Mouse (Mus musculus) layer of hippocampus, postnatal 36 days (tissue): ENCODE data around the gene Fam98c. TPM values are rescaled to one million over a fixed set of nuclear protein-coding genes. Genes with fewer than 3 reads are reported as not detected.
A peak's percentile ranks its signal among the peaks of the same experiment; 100 is the strongest.

ENCODE experiments used
- DNase-seq, 2 experiments: peaks; one replicate each; pipeline ENCODE4 v3.0.0; 2022
- total RNA-seq, 2 experiments: library from RNA; stranded (reverse); gene quantifications; 2 replicates each; pipeline ENCODE4 v1.2.3; 2021

Fam98c gene
- total RNA-seq, 2 experiments from 2014 or later, result 30.0 to 32.1 TPM

DNA sequence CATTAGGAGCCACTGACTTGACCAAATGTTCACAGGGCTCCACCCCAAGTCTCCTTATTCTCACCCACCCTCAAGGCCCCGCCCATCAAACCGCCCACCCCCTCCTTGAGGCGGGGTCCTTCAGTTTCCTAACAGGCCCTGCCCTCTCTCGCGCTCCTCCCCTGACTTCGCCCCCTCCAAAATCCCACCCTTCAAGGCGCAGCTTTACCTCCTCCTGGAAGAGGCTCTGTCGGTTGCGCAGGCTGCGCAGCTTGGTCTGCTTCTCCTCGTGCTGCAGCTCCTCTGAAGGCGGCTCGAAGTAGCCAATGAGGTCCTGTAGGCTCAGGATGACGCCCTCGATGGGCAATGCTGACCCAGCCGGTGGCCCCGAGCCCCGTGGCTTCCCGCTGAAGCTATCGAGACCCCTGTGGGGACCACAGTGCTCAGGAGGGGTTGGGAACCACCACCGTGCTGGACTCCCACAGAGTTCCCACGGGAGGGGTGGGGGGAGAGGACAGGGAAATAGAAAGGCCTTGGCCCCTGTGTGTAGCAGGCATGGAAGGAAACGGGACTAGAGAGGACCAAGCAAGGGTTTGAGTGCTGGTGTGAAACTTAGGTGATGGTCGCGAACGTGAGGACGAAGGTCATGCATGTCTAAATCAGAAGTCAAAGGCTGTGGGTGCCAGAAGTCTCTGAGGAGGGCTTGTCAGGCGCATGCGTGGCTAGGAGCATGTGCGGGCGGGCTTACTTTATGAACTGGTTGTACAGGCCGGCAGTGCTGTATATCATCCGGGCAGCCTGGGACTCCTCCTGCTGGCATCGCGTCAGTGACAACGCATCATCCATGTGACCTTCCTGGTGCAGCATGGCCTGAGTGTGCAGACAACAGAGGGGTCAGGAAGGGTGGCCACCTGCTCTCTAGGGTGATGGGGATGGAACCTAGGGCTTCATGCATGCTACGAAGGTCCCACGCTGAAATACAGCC is 46.8 kb downstream of the Fam98c start:
- peak; percentile 19 to 20 for DNase-seq

Other genes with a start within 250 kb of the Fam98c start
- gene Actn4, start 193.9 kb downstream of the Fam98c start, total RNA-seq, result 100 to 1,000 TPM; 121 to 130 TPM
- gene Eif3k, start 174.4 kb downstream of the Fam98c start, total RNA-seq, result 100 to 1,000 TPM; 190 to 196 TPM
- gene Map4k1, start 174.2 kb downstream of the Fam98c start, total RNA-seq, result 1 to 10 TPM; 1.7 to 1.9 TPM
- gene Ryr1, start 31.1 kb downstream of the Fam98c start, total RNA-seq, result 10 to 100 TPM; 13.9 to 17.7 TPM
- gene Rasgrp4, start 21.4 kb downstream of the Fam98c start, total RNA-seq, result 1 to 10 TPM; 1.1 to 1.7 TPM
- under 1 TPM; 0.76 to 0.77 TPM for gene Ggn, start 14.0 kb upstream of the Fam98c start, total RNA-seq
- gene Spred3, start 14.2 kb upstream of the Fam98c start, total RNA-seq, result 10 to 100 TPM; 45.3 to 51.0 TPM
- 100 to 1,000 TPM; 136 to 154 TPM for gene Psmd8, start 24.5 kb upstream of the Fam98c start, total RNA-seq
- gene Catsperg1, start 57.8 kb upstream of the Fam98c start, total RNA-seq, result 1 to 10 TPM; 1.7 to 1.9 TPM
- 1 to 10 TPM; 2.1 to 2.6 TPM for gene Kcnk6, start 76.3 kb upstream of the Fam98c start, total RNA-seq
- 10 to 100 TPM; 42.0 to 47.4 TPM for gene Yif1b, start 82.1 kb upstream of the Fam98c start, total RNA-seq
- gene 2200002D01Rik, start 92.2 kb upstream of the Fam98c start, total RNA-seq, result not detected
- gene Spint2, start 125.7 kb upstream of the Fam98c start, total RNA-seq, result 10 to 100 TPM; 16.1 to 19.2 TPM
- 10 to 100 TPM; 25.9 to 26.0 TPM for gene Ppp1r14a, start 133.1 kb upstream of the Fam98c start, total RNA-seq
- 100 to 1,000 TPM; 108 to 109 TPM for gene Dpf1, start 147.7 kb upstream of the Fam98c start, total RNA-seq